Mouse (Mus musculus): ENCODE measurements around the gene Cdyl. TPM values are rescaled to one million over a fixed set of nuclear protein-coding genes. Genes with fewer than 3 reads are reported as not detected.
"Not testable (repeated sequence)": the region's sequence is repeated elsewhere in the genome, so short reads cannot be mapped to it uniquely, and the experiment has no call there.

Cdyl gene
- polyA plus RNA-seq, 1 experiment from 2014 or later: 16.7 TPM

GRCm38 (mm10) chr13:35818060-35818459 lies 158.4 kb downstream of the Cdyl start:
- no peaks in the 10 kb centered on the region for H3K27me3 ChIP-seq (ENCODE audit: control insufficient read depth, insufficient read depth, low read length)
- no peaks in the 10 kb centered on the region for H3K9me3 ChIP-seq (ENCODE audit: control insufficient read depth, low read length)
- 94% methylated on average over 4 of the region's 4 CpGs for WGBS
- peaks cover 11 to 33% of the 10 kb centered on the region in 2 experiments for H3K4me1 ChIP-seq (ENCODE audit: control insufficient read depth in 2 of 2, insufficient read depth in 2 of 2, low read length in 2 of 2)
- ATAC-seq (ENCODE audit: insufficient number of reproducible peaks, insufficient read depth, low FRiP score, low read depth): no peak
- no peak overlapping the region for H3K4me3 ChIP-seq (ENCODE audit: control insufficient read depth in 1 of 2, insufficient read depth in 1 of 2, low read depth in 1 of 2, low read length in 2 of 2)
- H3K27ac ChIP-seq (replicated peaks in 1 of 2; ENCODE audit: control insufficient read depth in 1 of 2, insufficient read depth in 1 of 2, low read depth in 2 of 2, low read length in 2 of 2): peak overlapping the region in 1 of 2 experiments; percentile 28; a peak in 1 of 4 replicates
- H3K36me3 ChIP-seq (ENCODE audit: control insufficient read depth, insufficient read depth, low read length): peaks cover 38% of the 10 kb centered on the region
- H3K9ac ChIP-seq (ENCODE audit: low read length): no peak overlapping the region
- no peak overlapping the region for H3K4me2 ChIP-seq (ENCODE audit: low read length)

DNA sequence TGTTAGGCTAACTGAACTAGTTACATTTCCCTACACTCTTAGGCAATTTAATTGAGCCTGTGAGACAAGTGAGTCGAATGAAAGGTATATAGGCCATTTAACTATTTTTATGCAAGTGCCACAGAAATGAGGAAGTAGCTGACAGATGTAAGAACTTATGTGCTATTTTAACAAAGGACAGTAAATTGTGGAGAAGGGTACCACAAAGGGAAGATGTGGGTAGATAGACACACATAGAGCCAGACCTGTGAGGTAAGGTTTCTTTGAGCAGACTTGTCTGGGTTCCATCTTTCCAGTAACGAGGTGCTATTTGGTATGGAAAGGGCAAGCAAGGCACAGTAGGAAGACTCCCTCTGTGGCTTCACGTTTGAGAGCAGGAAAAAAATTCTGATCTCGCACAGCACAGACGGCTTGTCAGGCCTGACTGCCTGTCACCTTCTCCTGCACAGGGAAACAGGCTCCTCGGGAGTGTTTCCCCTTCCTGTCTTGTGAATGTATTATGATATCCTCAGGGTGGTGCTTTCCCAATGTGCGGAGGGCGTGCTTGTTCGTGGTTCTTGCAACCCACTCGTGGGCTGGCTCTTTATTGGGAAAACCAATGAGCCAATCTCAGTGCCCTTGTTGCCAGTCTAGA lies 162.3 kb downstream of the Cdyl start:
- H3K36me3 ChIP-seq (ENCODE audit: control insufficient read depth, insufficient read depth, low read length): peaks cover 41% of the 10 kb centered on the region
- peaks cover 0 to 16% of the 10 kb centered on the region in 2 experiments; a peak in 2 of 4 replicates for H3K4me1 ChIP-seq (ENCODE audit: control insufficient read depth in 2 of 2, insufficient read depth in 2 of 2, low read length in 2 of 2)
- no peaks in the 10 kb centered on the region for H3K9me3 ChIP-seq (ENCODE audit: control insufficient read depth, low read length)
- no peak overlapping the region for H3K4me3 ChIP-seq (ENCODE audit: control insufficient read depth in 1 of 2, insufficient read depth in 1 of 2, low read depth in 1 of 2, low read length in 2 of 2)
- no peak overlapping the region for H3K4me2 ChIP-seq (ENCODE audit: low read length)
- no peak for ATAC-seq (ENCODE audit: insufficient number of reproducible peaks, insufficient read depth, low FRiP score, low read depth)
- no peak overlapping the region for H3K27ac ChIP-seq (replicated peaks in 1 of 2; ENCODE audit: control insufficient read depth in 1 of 2, insufficient read depth in 1 of 2, low read depth in 2 of 2, low read length in 2 of 2)
- H3K27me3 ChIP-seq (ENCODE audit: control insufficient read depth, insufficient read depth, low read length): no peaks in the 10 kb centered on the region
- H3K9ac ChIP-seq (ENCODE audit: low read length): no peak overlapping the region
- 66% methylated on average over 10 of the region's 10 CpGs for WGBS

DNA sequence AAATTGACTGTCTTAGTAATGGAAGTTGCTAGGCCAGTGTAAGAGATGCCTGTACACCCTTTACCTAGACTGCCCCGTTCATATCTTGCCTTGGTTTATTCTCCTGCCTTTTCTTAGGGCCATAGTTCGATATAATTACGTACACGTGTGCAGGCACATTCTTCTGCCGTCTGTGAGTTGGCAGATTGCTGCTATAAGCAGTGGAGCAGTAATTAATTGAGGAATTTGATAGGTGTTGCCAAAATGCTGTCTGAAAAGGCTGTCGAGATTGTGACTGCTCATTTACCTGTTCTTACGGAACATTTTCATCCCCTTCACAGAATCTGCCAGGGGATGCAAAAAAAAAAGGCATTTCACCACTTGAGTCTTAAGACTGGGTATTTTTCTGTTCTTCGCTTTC lies 163.2 kb downstream of the Cdyl start:
- Histone ChIP-seq H3K27ac (replicated peaks in 1 of 2; ENCODE audit: control insufficient read depth in 1 of 2, insufficient read depth in 1 of 2, low read depth in 2 of 2, low read length in 2 of 2) (no peak overlapping the region), H3K4me2 (ENCODE audit: low read length) (no peak overlapping the region), H3K36me3 (ENCODE audit: control insufficient read depth, insufficient read depth, low read length) (peaks cover 32% of the 10 kb centered on the region), H3K4me3 (ENCODE audit: control insufficient read depth in 1 of 2, insufficient read depth in 1 of 2, low read depth in 1 of 2, low read length in 2 of 2) (no peak overlapping the region), H3K27me3 (ENCODE audit: control insufficient read depth, insufficient read depth, low read length) (no peaks in the 10 kb centered on the region), H3K9ac (ENCODE audit: low read length) (no peak overlapping the region), H3K4me1 (ENCODE audit: control insufficient read depth in 2 of 2, insufficient read depth in 2 of 2, low read length in 2 of 2) (peaks cover 0 to 9% of the 10 kb centered on the region in 2 experiments; a peak in 1 of 4 replicates), H3K9me3 (ENCODE audit: control insufficient read depth, low read length) (no peaks in the 10 kb centered on the region)
- no peak for ATAC-seq (ENCODE audit: insufficient number of reproducible peaks, insufficient read depth, low FRiP score, low read depth)
- 83% methylated on average over 8 of the region's 8 CpGs for WGBS

DNA sequence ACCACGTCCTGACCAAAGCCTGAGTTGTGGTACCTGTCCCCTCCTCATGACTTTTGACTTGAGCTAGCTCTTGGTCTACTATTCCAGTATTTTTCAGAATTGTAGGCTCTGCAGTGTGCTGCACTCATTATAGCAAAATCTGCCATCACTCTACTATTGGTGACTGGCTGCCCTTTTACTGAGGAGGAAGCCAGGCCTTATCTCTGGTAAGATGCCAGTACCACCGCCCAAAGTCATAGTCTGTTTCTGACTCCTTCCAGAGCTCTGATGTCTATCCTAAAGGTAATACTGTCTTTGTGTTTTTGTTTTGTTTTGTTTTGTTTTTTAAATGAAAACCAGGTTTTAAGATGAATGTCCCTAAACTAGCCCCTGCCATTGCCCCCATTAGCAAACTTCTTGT lies 166.0 kb downstream of the Cdyl start:
- WGBS: 50% methylated on average over 2 of the region's 2 CpGs
- Histone ChIP-seq H3K4me1 (ENCODE audit: control insufficient read depth in 2 of 2, insufficient read depth in 2 of 2, low read length in 2 of 2) (0 out of 4 replicates have a peak, but pooled peaks cover 0 to 4% of the 10 kb centered on the region in 2 experiments), H3K9me3 (ENCODE audit: control insufficient read depth, low read length) (no peaks in the 10 kb centered on the region), H3K9ac (ENCODE audit: low read length) (no peak overlapping the region), H3K27ac (replicated peaks in 1 of 2; ENCODE audit: control insufficient read depth in 1 of 2, insufficient read depth in 1 of 2, low read depth in 2 of 2, low read length in 2 of 2) (no peak overlapping the region), H3K36me3 (ENCODE audit: control insufficient read depth, insufficient read depth, low read length) (peaks cover 11% of the 10 kb centered on the region), H3K4me3 (ENCODE audit: control insufficient read depth in 1 of 2, insufficient read depth in 1 of 2, low read depth in 1 of 2, low read length in 2 of 2) (no peak overlapping the region), H3K27me3 (ENCODE audit: control insufficient read depth, insufficient read depth, low read length) (no peaks in the 10 kb centered on the region), H3K4me2 (ENCODE audit: low read length) (no peak overlapping the region)
- no peak for ATAC-seq (ENCODE audit: insufficient number of reproducible peaks, insufficient read depth, low FRiP score, low read depth)

DNA sequence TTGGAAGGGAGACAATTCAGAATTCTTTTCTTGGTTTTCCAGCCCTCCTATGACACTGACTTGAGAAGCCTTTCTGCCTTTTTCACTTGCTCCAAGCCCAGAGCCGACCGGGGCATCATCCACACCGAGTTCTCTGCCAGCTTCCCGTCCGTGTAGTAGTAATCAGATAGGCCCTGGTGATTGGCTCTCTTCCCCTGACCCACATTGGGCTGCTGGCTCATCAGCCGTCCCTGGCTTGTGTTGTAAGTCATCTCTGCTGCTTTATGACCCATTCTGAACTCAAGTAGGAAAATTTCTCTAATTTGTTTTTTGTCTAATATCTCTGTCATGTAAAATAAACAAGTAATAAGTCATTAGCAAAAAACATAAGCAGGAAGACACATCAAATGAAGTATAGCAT lies 173.0 kb downstream of the Cdyl start:
- no peak overlapping the region for H3K27ac ChIP-seq (replicated peaks in 1 of 2; ENCODE audit: control insufficient read depth in 1 of 2, insufficient read depth in 1 of 2, low read depth in 2 of 2, low read length in 2 of 2)
- no peak overlapping the region for H3K9ac ChIP-seq (ENCODE audit: low read length)
- 52% methylated on average over 6 of the region's 6 CpGs for WGBS
- no peak overlapping the region for H3K4me2 ChIP-seq (ENCODE audit: low read length)
- no peaks in the 10 kb centered on the region for H3K9me3 ChIP-seq (ENCODE audit: control insufficient read depth, low read length)
- peaks cover 10 to 17% of the 10 kb centered on the region in 2 experiments for H3K4me1 ChIP-seq (ENCODE audit: control insufficient read depth in 2 of 2, insufficient read depth in 2 of 2, low read length in 2 of 2)
- no peaks in the 10 kb centered on the region for H3K36me3 ChIP-seq (ENCODE audit: control insufficient read depth, insufficient read depth, low read length)
- no peak for ATAC-seq (ENCODE audit: insufficient number of reproducible peaks, insufficient read depth, low FRiP score, low read depth)
- no peaks in the 10 kb centered on the region for H3K27me3 ChIP-seq (ENCODE audit: control insufficient read depth, insufficient read depth, low read length)
- H3K4me3 ChIP-seq (ENCODE audit: control insufficient read depth in 1 of 2, insufficient read depth in 1 of 2, low read depth in 1 of 2, low read length in 2 of 2): no peak overlapping the region

GRCm38 (mm10) chr13:35833941-35834340 lies 174.3 kb downstream of the Cdyl start:
- Histone ChIP-seq H3K4me3 (ENCODE audit: control insufficient read depth in 1 of 2, insufficient read depth in 1 of 2, low read depth in 1 of 2, low read length in 2 of 2) (no peak overlapping the region), H3K36me3 (ENCODE audit: control insufficient read depth, insufficient read depth, low read length) (no peaks in the 10 kb centered on the region), H3K9me3 (ENCODE audit: control insufficient read depth, low read length) (no peaks in the 10 kb centered on the region), H3K27ac (replicated peaks in 1 of 2; ENCODE audit: control insufficient read depth in 1 of 2, insufficient read depth in 1 of 2, low read depth in 2 of 2, low read length in 2 of 2) (no peak overlapping the region; a peak in 1 of 4 replicates), H3K27me3 (ENCODE audit: control insufficient read depth, insufficient read depth, low read length) (no peaks in the 10 kb centered on the region), H3K4me1 (ENCODE audit: control insufficient read depth in 2 of 2, insufficient read depth in 2 of 2, low read length in 2 of 2) (peaks cover 10 to 17% of the 10 kb centered on the region in 2 experiments), H3K4me2 (ENCODE audit: low read length) (no peak overlapping the region), H3K9ac (ENCODE audit: low read length) (no peak overlapping the region)
- WGBS: 30% methylated on average over 6 of the region's 6 CpGs
- no peak for ATAC-seq (ENCODE audit: insufficient number of reproducible peaks, insufficient read depth, low FRiP score, low read depth)

DNA sequence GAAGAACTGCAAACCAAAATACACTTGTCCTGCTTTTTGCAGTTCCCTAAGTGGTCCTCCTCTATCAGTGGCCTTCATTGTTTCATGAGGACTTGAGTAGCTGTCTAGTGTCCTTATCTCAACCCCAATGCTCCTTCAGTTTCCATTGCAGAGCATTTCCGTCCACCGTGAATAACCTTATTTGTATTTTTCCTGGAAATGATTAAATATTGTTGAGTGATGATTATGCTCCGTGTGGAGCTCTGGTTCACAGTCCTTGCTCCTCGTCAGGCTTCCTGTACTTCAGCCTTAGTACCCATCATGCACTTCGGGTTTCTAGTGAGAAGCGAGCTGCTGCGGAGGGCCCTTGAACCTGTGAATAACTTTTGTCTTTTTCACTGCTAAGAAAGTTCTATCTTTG lies 176.0 kb downstream of the Cdyl start:
- no peak overlapping the region; a peak in 1 of 4 replicates for H3K27ac ChIP-seq (replicated peaks in 1 of 2; ENCODE audit: control insufficient read depth in 1 of 2, insufficient read depth in 1 of 2, low read depth in 2 of 2, low read length in 2 of 2)

DNA sequence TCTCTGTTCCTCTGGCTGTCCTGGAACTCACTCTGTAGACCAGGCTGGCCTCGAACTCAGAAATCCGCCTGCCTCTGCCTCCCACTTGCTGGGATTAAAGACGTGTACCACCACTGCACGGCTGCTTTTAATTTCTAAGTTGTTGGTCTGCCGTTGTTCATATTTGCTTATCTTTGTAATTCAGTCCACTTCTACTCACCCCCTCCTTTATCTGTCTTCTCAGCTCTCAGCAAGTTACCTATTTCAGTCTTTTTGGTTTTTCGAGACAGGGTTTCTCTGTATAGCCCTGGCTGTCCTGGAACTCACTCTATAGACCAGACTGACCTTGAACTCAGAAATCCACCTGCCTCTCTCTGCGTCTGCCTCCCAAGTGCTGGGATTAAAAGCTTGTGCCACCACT lies 176.9 kb downstream of the Cdyl start:
- WGBS: 80% methylated on average over 7 of the region's 7 CpGs
- H3K9me3 ChIP-seq (ENCODE audit: control insufficient read depth, low read length): not testable (repeated sequence)

More for the DNA sequence above, 176.0 kb downstream of the Cdyl start:
- no peak overlapping the region for H3K9ac ChIP-seq (ENCODE audit: low read length)
- H3K4me3 ChIP-seq (ENCODE audit: control insufficient read depth in 1 of 2, insufficient read depth in 1 of 2, low read depth in 1 of 2, low read length in 2 of 2): no peak overlapping the region
- WGBS: 45% methylated on average over 7 of the region's 7 CpGs
- H3K4me2 ChIP-seq (ENCODE audit: low read length): no peak overlapping the region
- H3K36me3 ChIP-seq (ENCODE audit: control insufficient read depth, insufficient read depth, low read length): no peaks in the 10 kb centered on the region
- H3K9me3 ChIP-seq (ENCODE audit: control insufficient read depth, low read length): no peaks in the 10 kb centered on the region
- peaks cover 10 to 17% of the 10 kb centered on the region in 2 experiments for H3K4me1 ChIP-seq (ENCODE audit: control insufficient read depth in 2 of 2, insufficient read depth in 2 of 2, low read length in 2 of 2)
- no peaks in the 10 kb centered on the region for H3K27me3 ChIP-seq (ENCODE audit: control insufficient read depth, insufficient read depth, low read length)
- no peak for ATAC-seq (ENCODE audit: insufficient number of reproducible peaks, insufficient read depth, low FRiP score, low read depth)

More for the DNA sequence above, 176.9 kb downstream of the Cdyl start:
- not testable (repeated sequence) for H3K4me2 ChIP-seq (ENCODE audit: low read length); ATAC-seq (ENCODE audit: insufficient number of reproducible peaks, insufficient read depth, low FRiP score, low read depth); H3K4me3 ChIP-seq (ENCODE audit: control insufficient read depth in 1 of 2, insufficient read depth in 1 of 2, low read depth in 1 of 2, low read length in 2 of 2); H3K27ac ChIP-seq (replicated peaks in 1 of 2; ENCODE audit: control insufficient read depth in 1 of 2, insufficient read depth in 1 of 2, low read depth in 2 of 2, low read length in 2 of 2); H3K36me3 ChIP-seq (ENCODE audit: control insufficient read depth, insufficient read depth, low read length); H3K27me3 ChIP-seq (ENCODE audit: control insufficient read depth, insufficient read depth, low read length); H3K9ac ChIP-seq (ENCODE audit: low read length)
- H3K4me1 ChIP-seq (ENCODE audit: control insufficient read depth in 2 of 2, insufficient read depth in 2 of 2, low read length in 2 of 2): peaks cover 10 to 24% of the 10 kb centered on the region in 2 experiments

All from heart, embryonic 14.5 days (tissue).